Mouse (Mus musculus): ENCODE data around the gene Cdc42ep4.
A peak's percentile ranks its signal among the peaks of the same experiment; 100 is the strongest.

Gene Cdc42ep4

DNA sequence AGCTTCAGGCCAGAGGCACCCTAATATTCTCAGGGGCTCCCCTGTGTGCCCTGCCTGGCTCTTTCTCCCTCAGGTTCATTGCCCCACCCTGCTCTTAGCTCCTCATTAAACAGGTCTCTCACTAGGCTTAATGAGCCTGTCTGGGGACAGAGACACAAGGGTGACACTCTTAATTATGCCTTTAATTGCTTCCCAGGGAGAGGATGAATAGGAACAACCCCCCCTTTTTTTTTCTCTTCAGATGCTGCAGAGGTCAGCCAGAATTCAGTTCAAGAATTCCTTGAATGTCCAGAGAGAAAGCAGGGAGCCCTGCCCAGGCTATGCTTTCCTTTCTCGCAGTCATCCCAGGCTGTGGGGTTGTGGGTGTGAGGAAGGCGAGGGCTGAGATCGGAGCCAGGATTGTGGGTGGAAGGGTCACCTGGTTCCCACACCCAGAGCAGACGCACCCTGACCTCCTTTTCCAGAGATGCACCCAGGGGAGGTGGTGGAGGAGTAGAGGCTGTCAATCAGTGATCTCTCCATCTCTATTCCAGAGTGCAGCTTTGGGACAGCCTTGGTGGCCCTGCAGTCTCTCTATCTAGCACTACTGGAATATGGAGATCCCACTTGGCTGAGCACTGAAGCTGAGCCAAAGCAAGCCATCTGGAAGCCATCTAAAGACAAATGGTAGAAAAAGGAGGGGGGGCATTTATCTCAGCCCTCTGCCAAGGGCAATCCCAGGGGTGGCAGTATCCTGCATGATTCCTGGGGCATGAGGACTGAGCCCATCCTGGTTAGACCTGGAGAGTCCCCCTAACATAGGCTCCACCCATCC, 26.2 kb downstream of the Cdc42ep4 start:
- no peak for DNase-seq (ENCODE audit: low spot score in 2 of 2)

DNA sequence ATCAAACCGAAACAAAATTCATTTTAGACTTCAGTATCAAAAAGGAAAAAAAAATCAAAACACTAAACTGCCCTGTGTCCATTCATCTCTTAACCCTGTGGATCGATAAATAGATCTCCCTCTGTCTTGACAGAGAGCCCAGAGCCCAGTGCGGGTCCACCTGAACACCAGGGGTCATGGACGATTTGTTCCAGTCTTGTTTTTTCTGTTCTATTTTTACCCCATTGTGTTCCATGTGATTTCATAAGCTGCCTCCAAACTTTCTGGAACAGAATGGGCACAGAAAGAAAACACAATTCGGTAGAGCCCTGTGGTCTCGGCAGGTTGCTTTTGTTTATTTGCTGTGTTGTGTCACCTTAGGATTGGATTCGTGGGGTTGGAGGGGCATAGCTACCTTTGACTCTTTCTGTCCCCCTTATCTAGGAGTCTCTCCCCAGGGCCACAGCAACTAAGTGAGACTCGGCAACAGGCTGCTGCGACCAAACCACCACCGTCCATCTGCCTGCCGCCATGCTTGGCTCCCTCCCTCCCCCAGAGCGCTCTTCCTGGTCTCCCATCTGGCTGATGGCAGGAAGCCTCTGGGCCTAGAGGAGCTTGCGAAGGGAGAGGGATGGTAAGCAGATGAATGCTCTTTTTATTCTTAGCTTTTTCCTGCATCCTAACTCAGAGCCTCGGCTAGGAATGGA, 29.1 kb downstream of the Cdc42ep4 start:
- DNase-seq (ENCODE audit: low spot score in 2 of 2), result no peak

DNA sequence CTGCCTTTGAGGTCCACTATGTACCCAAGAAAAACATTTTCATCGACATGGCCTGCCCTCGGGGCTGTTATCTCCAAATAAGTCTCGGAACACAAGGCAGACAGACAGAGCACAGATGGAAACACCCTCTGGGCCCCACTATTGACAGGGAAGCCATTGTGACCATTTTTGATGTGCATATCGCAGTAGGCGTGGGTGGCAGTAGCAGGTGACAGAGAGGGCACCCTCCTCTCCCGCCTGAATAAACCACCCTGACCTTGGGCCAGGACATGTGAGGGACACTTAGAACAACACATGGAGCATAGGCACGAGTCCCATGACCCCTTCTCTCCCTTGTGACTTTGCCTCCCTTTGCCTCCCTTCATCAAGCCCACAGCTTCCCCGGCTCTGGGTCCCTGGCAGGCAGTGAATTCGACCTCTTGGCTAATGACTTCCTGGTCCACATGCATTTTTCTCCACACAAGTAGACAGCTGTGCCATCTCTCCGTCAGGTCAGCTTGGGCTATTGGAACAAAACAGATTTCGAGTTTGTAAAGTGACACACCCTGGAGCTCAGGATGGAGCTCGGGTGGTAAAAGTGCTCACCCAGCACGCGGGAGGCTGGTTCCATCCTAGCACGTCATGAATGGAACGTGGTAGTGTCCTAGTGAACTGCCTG, 33.8 kb downstream of the Cdc42ep4 start:
- DNase-seq (ENCODE audit: low spot score in 2 of 2), result no peak

DNA sequence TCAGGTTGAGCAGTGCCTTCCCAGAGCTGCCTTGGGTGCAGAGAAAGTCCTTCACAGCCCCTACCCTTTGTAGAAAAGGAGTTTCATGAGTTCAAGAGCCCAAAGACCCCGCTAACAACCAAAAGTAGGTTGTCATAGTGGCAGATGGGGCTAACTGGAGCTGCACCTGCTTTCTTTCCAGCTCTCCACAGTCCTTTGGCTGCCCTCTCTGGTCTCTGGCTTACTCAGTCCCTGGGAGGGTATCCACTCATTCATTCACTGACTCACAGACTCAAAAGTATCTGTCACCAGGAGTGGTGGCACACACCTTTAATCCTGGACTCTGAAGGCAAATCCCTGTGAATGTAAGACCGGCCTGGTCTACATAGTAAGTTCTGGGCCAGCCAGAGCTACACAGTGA, 35.5 kb downstream of the Cdc42ep4 start:
- no peak for DNase-seq (ENCODE audit: low spot score in 2 of 2)

DNA sequence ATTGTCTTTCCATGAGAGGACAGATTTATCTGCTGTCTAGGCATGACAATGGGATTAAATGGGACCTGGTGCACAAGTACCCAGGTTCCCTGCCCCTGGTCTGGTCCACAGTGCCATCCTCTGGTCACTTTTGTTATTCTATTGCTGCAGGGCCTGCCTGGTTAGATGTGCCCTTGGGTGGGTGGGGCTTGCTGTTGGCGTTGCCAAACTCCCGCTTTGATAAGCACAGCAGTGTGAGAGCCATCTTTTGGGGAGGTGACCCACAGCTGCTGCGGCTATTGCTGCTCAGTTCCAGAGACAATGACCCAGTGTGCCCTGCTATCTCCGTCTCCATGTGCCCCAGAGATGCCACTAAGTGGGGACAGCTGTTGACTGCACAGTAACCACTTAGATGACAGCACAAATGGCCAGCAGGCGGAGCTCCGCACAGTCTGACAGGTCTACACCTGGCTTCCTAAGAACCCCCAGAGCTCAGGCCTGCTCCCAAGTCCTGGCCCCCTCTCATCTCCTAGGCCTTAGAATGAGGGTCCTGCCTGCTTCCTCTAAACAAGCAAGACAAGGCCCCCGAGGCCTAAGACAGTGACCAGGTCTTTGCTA, 36.5 kb downstream of the Cdc42ep4 start:
- peak in 1 of 2 experiments; percentile 17 for DNase-seq (ENCODE audit: low spot score in 2 of 2)

DNA sequence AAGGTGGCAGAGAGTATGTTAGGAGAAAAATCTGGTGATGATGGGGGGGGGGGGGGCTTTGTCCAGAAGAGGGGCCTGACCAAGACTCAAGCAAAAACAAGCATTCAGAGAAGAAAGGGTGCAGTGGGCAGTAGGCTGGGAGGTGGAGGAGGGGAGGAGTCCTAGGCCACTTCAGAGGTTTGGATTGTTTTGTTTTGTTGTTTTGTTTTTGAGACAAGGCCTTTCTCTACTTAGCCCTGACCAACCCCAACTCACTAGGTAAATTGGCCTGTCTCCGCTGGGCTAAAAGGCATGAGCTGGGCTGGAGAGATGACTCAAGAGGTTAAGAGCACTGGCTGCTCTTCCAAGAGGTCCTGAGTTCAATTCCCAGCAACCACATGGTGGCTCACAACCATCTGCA, 40.6 kb downstream of the Cdc42ep4 start:
- DNase-seq (ENCODE audit: low spot score in 2 of 2), result no peak

DNA sequence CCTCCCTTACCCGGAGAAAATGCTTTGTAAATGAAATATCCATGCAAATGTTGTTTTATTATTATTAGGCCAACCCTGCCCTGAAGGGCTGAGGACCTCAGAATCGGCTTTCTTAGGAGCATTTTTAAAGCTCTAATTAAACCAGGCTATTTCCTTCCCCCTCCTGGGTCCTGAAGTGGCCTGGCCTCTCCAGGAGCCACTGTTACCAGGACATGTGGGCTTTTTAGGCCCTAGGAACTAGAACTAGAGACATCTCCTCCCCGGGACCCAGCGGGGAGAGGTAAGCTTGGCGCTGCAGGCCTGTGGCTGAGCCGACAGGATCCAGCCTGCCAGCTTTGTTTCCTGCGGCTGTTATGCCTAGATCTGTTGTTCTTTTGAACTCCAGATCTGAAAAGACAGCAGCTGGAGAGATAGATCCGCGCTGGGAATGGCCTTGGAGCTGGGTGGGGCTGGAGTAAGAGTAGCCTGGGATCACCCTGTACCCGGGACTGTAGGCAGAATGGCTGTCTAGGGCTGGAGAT, 41.4 kb downstream of the Cdc42ep4 start:
- no peak for DNase-seq (ENCODE audit: low spot score in 2 of 2)

DNA sequence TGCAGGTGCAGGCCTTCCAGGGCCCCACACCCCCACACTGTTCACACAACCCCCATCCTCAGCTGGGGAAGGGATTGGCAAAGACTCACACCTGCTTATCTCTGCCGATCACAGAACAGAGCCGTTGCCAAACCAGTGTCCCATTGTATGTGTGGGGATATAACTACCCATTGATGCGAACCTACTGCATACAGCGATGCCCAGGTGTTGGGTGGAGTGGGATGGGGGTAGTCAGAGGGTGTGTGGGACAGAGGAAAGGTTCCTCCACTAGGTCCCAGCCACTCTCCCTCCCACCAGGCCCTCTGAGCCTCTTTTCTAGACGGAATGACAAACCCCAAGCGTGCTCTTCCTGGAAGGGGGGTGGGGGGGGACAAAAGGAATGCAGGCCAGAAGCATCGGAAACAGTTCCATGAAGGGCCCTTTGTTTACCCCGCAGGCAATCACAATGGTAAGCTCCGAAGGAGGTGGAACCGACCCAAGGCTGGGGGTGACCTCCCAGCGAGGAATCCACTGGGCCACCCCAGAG, 41.9 kb downstream of the Cdc42ep4 start, which contains the start of gene Cpsf4l:
Gene Cpsf4l (minus strand): TSS at position 287 of the 526 bp plus-strand sequence.
- DNase-seq (ENCODE audit: low spot score in 2 of 2), result no peak

DNA sequence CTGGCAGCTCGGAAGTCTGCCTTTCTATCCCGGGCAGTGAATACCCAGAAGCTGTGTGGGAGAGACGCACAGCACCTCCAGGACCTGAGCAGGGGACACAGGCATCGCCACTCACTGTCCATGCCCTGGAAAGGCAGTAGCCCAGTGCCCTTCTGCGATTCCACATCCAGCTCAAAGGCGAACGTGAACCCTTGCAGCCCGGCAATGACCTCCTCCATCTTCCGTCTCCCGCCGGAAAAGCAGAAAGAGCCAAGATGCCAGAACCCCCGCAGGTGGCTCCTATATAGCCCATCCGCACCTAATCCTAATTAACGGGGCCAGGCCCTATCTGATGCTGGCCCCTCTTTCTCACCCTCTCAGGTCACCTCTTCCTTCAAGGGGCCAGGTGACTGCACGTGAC, 42.4 kb downstream of the Cdc42ep4 start:
- no peak for DNase-seq (ENCODE audit: low spot score in 2 of 2)

DNA sequence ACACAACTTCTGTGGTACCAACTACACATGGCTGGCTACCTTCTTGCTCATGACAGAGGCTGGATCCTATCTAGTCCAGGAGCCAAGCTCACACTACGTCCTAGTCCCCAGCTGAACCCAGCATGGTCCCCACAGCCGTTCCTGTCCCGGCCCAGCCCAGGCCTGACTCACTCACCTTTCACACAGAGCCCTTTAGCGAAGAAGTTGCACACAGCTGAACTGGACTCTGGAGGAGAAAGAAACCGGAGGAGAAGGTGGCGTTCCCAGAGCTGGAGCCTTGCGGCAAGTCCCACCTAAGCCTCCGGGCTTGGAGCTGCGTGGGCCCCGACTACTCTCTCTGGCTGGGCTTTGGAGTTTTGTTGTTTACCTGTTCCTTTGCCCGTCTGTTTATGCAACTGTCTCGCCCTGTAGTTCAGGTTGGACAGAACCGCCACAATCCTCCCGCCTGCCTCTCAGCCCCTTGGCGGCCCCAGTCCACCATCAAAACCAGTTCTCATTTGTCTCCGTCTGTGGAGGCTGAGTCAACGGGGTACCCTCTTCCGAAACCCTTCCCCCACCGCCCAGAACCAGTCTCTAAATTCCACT, 43.0 kb downstream of the Cdc42ep4 start:
- no peak for DNase-seq (ENCODE audit: low spot score in 2 of 2)

DNA sequence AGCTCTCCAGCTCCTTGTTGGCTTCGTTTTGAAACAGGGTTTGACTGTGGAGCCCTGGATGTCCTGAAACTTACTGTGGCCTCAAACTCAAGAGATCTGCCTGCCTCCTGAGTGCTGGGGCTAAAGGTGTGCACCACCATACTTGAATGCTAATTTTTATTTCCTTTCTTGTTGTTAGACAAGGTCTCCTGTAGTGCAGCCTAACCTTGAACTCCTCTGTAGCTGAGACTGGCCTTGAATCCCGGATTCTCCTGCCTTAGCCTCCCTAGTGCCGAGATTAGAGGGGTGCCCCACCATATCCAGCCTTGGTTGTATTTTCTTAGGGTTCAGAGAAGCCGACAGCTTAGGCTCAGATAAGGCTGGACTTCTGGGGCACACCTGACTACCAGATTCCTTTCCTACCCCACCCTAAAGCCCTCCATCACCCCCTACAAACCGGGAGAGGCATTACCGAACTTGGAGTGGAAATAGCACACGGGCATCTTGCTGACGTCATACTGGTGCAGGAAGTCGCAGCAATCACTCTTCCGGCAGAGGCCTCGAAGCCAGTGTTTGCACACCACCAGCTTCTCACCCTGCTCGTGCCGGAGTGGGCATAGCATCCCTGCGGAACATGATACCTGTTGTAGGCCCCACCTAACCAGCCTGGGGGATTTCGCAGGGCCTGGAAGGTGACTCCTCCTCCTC, 45.6 kb downstream of the Cdc42ep4 start:
- no peak for DNase-seq (ENCODE audit: low spot score in 2 of 2)

DNA sequence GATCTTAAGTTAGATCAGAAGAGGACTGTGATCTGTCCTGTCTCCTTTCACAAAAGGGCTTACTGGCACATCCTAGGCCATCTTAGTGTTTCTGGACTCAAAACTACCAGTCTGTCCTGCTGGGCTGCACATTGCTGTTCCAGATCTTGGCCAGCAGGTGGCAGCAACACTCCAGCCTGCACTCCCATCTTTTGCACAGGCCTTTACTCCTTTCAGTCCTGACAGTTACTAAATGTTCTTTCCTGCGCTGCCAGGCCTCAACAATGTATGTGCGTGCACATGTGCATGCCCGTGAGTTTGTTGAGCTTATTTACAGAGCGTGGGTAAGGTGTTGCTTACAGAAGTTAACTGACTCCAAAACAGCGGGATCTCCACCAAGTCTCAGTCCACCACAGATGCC, 47.9 kb downstream of the Cdc42ep4 start:
- peak; percentile 50 to 55 for DNase-seq (ENCODE audit: low spot score in 2 of 2)

DNA sequence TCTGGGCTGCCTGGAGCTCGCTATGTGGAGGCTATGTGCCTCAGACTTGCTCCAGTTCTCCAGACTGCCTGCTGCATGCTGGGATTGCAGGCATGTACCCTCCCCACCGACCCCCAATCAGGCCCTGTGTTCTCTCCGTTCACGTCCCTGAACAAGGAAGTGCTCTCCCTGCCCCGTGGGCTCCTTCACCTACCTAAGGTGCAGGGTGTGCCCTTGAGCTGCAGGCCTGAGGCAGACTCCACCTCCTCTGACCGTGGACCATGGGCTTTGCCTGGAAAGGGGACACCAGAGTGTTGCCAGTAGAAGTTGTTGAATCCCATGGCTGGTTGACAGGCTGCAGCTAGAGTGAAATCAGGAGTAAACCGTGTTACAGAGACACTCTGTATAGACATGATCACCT, 52.0 kb downstream of the Cdc42ep4 start:
- no peak for DNase-seq (ENCODE audit: low spot score in 2 of 2)

DNA sequence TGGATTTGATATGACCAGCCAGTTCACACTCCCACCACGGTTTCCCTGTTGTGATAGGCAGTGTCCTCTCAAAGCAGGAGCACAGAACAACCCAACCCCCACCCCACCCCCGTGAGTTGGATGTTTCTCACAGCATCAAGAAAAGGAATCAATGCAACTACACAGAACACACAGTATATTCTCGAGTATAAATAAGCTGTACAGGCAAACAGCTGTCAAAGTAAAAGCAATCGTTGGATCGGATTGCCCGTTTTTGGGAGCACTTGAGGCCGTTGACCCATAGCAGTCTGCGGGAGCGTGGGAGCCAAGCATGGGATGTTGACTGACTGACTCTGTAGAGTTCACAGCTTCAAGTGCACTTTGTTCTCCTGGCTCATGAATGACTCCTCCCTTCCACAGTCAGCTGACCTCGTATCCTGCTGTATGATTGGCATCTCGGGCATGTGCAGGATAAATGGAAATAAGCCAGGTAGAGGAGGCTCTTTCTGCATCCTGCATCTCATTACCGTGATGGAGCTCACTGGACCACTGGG, 53.6 kb downstream of the Cdc42ep4 start:
- no peak for DNase-seq (ENCODE audit: low spot score in 2 of 2)

DNA sequence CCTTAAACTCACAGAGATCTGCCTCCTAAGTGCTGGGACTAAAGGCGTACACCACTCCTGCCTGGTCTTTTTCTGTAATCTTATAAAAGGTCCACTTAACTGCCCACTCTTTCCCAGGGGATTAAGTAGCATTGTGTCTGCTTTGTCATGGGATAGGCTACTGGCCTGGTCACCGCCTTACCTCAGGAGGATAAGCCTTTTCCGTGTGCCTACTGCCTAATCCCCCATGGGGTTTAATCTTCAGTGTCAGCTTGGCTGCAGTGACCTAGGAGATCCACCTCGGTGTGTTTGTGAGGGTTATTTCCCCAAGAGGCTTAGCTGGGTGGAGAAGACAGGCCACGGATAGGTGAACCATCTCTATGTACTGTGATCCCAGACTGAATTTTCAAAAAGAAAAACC, 54.1 kb downstream of the Cdc42ep4 start:
- DNase-seq (ENCODE audit: low spot score in 2 of 2), result no peak

DNA sequence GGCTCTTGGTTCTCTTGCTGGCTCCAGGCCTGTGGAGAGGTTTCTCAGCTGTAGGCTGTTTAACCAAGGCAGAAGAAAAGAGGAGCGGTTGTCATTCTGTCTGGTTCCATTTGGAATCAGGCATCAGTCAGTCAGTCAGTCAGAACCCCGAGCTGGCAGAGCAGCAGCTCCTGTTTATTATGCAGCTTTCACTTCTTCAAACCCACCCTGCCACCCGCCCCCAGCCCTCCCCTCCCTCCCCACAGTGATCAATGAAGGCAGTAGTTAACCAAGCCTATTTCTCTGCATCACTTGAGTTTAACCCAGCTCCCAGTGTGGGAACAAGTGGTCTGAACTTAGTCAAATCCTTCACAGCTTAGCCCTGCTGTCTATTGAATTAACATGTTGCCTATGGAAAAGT, 59.8 kb downstream of the Cdc42ep4 start:
- DNase-seq (ENCODE audit: low spot score in 2 of 2), result no peak

DNA sequence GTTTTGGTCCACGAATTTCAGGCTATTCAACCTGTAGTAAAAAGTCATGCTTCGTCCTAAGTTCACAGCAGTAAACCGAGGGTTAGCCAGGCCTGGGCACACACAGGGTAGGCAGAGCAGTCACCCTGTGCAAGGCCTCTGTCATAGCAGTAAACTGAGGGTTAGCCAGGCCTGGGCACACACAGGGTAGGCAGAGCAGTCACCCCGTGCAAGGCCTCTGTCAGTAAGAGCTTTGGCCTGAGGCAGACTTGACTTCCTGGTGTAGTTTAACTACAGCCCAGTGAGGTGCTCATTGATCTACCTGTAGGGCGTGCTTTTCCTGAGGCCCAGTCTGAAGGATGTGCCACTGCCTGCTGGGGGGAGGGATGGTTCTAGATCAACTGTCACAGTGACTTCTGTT, 60.4 kb downstream of the Cdc42ep4 start:
- peak in 1 of 2 experiments; percentile 14 for DNase-seq (ENCODE audit: low spot score in 2 of 2)

DNA sequence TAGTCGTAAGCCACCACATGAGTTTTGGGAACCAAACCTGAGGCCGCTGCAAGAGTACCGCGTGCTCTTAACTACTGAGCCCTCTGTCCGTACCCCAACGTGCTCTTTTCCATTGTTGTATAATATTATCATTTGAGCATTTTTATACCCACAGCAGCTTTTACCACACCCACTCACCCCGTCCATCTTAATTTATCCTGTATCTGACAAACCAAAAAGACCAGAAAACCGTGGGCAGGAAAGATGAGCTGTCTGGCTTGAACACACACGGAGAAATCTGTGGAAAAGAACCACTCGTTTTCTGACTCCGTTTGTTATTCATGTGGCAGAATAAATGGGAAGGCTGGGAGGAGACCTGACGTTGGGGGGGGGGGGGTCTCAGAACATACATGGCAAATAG, 61.2 kb downstream of the Cdc42ep4 start:
- DNase-seq (ENCODE audit: low spot score in 2 of 2), result no peak

DNA sequence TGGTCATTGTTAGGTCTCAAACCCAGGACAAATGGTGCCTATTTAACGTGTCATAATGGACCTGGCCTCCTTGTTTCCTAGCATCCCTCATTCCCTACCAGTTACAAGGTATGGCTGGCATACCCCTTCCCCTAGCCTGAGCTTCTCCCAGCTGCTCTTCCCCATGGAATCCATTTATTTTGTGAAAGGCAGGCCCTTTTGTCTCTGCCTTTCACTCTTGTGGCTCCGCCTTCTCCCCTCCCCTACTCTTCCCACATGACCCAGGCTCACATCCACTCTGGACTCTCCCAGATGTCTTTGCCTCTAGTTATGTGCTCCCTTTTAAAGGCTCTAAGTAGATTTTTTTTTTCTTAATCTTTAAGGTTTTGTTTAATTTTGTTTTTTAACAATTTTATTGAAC, 64.7 kb downstream of the Cdc42ep4 start:
- no peak for DNase-seq (ENCODE audit: low spot score in 2 of 2)

DNA sequence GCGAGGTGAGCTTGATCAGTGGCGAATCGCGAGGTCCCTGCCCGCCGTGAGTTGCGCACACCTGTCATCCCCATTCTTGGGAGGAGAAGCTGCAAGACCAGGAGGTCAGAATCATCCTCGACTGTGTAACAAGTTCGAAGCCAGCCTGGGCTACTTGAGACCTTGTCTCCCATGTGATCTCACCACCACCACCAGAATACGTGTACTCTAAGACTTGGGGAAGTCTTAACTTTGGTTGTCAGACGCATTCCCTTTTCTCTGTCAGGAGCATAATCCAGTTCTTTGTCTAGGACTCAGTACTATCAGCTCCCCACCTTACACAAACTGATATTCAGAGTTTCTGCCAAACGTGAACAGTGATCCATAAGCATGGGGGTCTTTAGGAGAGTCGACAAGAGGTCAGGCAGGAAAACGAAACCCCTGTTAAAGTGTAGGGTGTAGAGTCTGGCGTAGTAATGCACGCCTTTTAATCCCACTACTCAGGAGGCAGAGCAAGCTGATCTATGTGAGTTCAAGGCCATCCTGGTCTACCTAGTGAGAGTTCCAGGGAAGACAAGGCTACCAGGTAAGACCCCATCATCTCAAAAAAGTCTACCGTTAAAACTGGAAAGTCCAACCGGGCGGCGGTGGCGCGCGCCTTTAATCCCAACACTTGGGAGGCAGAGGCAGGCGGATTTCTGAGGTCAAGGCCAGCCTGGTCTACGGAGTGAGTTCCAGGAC, 66.8 kb downstream of the Cdc42ep4 start:
- DNase-seq (ENCODE audit: low spot score in 2 of 2), result no peak
